Mouse (Mus musculus) testis, adult 2 months (tissue): Measurements from ENCODE around the gene Chit1. TPM values are rescaled to one million over a fixed set of nuclear protein-coding genes. Genes with fewer than 3 reads are reported as not detected.

ENCODE experiments used
- H3K27ac ChIP-seq: fragments of 200-500 bp; 2 replicates; pipeline ENCODE4 v1.5.1; 2012; ENCODE audit warnings: low read depth, low read length; ENCODE audit not compliant: control insufficient read depth, insufficient read depth
- H3K27me3 ChIP-seq: fragments of 200-500 bp; 2 replicates; pipeline ENCODE4 v1.6.1; 2012; ENCODE audit warnings: mild to moderate bottlenecking, low read length, moderate library complexity; ENCODE audit not compliant: control insufficient read depth, insufficient read depth
- H3K36me3 ChIP-seq: fragments of 200-500 bp; 2 replicates; pipeline ENCODE4 v1.6.1; 2012; ENCODE audit warnings: mild to moderate bottlenecking, low read length; ENCODE audit not compliant: control insufficient read depth, insufficient read depth
- H3K4me1 ChIP-seq: fragments of 200-500 bp; 2 replicates; pipeline ENCODE4 v1.6.1; 2012; ENCODE audit warnings: low read length; ENCODE audit not compliant: control insufficient read depth, insufficient read depth
- H3K4me3 ChIP-seq: fragments of 200-500 bp; 2 replicates; pipeline ENCODE4 v1.5.1; 2012; ENCODE audit warnings: low read depth, mild to moderate bottlenecking, low read length, moderate library complexity, mixed read lengths; ENCODE audit not compliant: control insufficient read depth
- CTCF ChIP-seq: fragments of 200-500 bp; IDR thresholded peaks from 2 replicates; pipeline ENCODE4 v1.5.1; 2012; ENCODE audit warnings: low read depth, mild to moderate bottlenecking, inconsistent platforms, low read length, moderate library complexity; ENCODE audit not compliant: control insufficient read depth, insufficient read depth, insufficient replicate concordance
- POLR2A ChIP-seq: fragments of 200-500 bp; IDR thresholded peaks from 2 replicates; pipeline ENCODE4 v1.6.1; 2012; ENCODE audit warnings: low read depth, mild to moderate bottlenecking, inconsistent platforms, low read length, moderate library complexity; ENCODE audit not compliant: control insufficient read depth
- polyA plus RNA-seq: library from polyadenylated mRNA; depleted of rRNA; stranded (reverse); fragments of >200 nt; gene quantifications from 2 replicates; pipeline ENCODE4 v1.2.3, GENCODE M21; 2012

Gene Chit1
- polyA plus RNA-seq, 1 experiment, result 8.7 TPM

GRCm38 (mm10) chr1:134110449-134110848, 593 bp upstream of the Chit1 start:
- H3K4me1 ChIP-seq, result no peaks in the 10 kb centered on the region
- H3K4me3 ChIP-seq, result no peak overlapping the region
- no peak overlapping the region for H3K27ac ChIP-seq
- no peaks in the 10 kb centered on the region for H3K36me3 ChIP-seq
- no peaks in the 10 kb centered on the region for H3K27me3 ChIP-seq
- TF ChIP-seq CTCF, result no peak
- no peak for TF ChIP-seq POLR2A

GRCm38 (mm10) chr1:134113560-134113959, 2.5 kb downstream of the Chit1 start:
- TF ChIP-seq CTCF, result no peak
- TF ChIP-seq POLR2A, result no peak
- Histone ChIP-seq H3K4me3 (no peak overlapping the region), H3K27me3 (no peaks in the 10 kb centered on the region), H3K27ac (no peak overlapping the region), H3K36me3 (no peaks in the 10 kb centered on the region), H3K4me1 (no peaks in the 10 kb centered on the region)

GRCm38 (mm10) chr1:134114018-134114417, 3.0 kb downstream of the Chit1 start:
- no peak overlapping the region for H3K27ac ChIP-seq
- no peaks in the 10 kb centered on the region for H3K4me1 ChIP-seq
- H3K36me3 ChIP-seq, result no peaks in the 10 kb centered on the region
- TF ChIP-seq CTCF (no peak), POLR2A (no peak)
- no peaks in the 10 kb centered on the region for H3K27me3 ChIP-seq
- no peak overlapping the region for H3K4me3 ChIP-seq

- Histone ChIP-seq H3K27ac (no peak overlapping the region), H3K27me3 (no peaks in the 10 kb centered on the region), H3K4me1 (no peaks in the 10 kb centered on the region), H3K4me3 (no peak overlapping the region), H3K36me3 (no peaks in the 10 kb centered on the region)
- TF ChIP-seq CTCF, result no peak
- no peak for TF ChIP-seq POLR2A
These were observed 3.7 kb downstream of the Chit1 start for GRCm38 (mm10) chr1:134114730-134115129.

- no peak overlapping the region for H3K4me3 ChIP-seq
- no peak overlapping the region for H3K27ac ChIP-seq
These were observed 4.4 kb downstream of the Chit1 start for GRCm38 (mm10) chr1:134115424-134115823.

GRCm38 (mm10) chr1:134117110-134117509, 6.1 kb downstream of the Chit1 start:
- TF ChIP-seq CTCF (no peak), POLR2A (no peak)
- Histone ChIP-seq H3K4me1 (peaks cover 2% of the 10 kb centered on the region), H3K36me3 (no peaks in the 10 kb centered on the region), H3K4me3 (no peak overlapping the region), H3K27me3 (no peaks in the 10 kb centered on the region), H3K27ac (no peak overlapping the region)

More at GRCm38 (mm10) chr1:134115424-134115823, 4.4 kb downstream of the Chit1 start:
- Histone ChIP-seq H3K27me3 (no peaks in the 10 kb centered on the region), H3K4me1 (no peaks in the 10 kb centered on the region), H3K36me3 (no peaks in the 10 kb centered on the region)
- TF ChIP-seq POLR2A (no peak), CTCF (no peak)

GRCm38 (mm10) chr1:134120179-134120578, 9.1 kb downstream of the Chit1 start:
- Histone ChIP-seq H3K4me3 (no peak overlapping the region), H3K36me3 (no peaks in the 10 kb centered on the region), H3K27ac (no peak overlapping the region), H3K27me3 (no peaks in the 10 kb centered on the region), H3K4me1 (peaks cover 3% of the 10 kb centered on the region)
- no peak for TF ChIP-seq POLR2A
- peak; percentile 96 for TF ChIP-seq CTCF

GRCm38 (mm10) chr1:134122195-134122594, 11.2 kb downstream of the Chit1 start:
- Histone ChIP-seq H3K27ac (no peak overlapping the region), H3K36me3 (no peaks in the 10 kb centered on the region), H3K4me3 (no peak overlapping the region), H3K4me1 (peaks cover 3% of the 10 kb centered on the region), H3K27me3 (no peaks in the 10 kb centered on the region)
- TF ChIP-seq POLR2A (no peak), CTCF (peak; percentile 48; the same call in 1 of the 2 replicates)
